Mouse (Mus musculus): ENCODE data around the gene A2m. TPM values are rescaled to one million over a fixed set of nuclear protein-coding genes. Genes with fewer than 3 reads are reported as not detected.

The A2m gene
- under 1 TPM in 1 of 2 experiments, not detected in 1; 0.07 TPM for total RNA-seq (2021)
- long read RNA-seq, experiment 1: 0 reads
- long read RNA-seq, experiment 2: 0 reads

- DNase-seq (ENCODE audit: low spot score): no peak
These were observed at the start of gene A2m for GRCm38 (mm10) chr6:121635076-121635475. Gene A2m (plus strand): TSS chr6:121635376.

- DNase-seq (ENCODE audit: low spot score): no peak
These were observed 45.0 kb upstream of the A2m start for GRCm38 (mm10) chr6:121590131-121590530.

- DNase-seq (ENCODE audit: low spot score): no peak
These were observed 34.2 kb upstream of the A2m start for GRCm38 (mm10) chr6:121600927-121601326.

GRCm38 (mm10) chr6:121607861-121608260 is 27.3 kb upstream of the A2m start:
- no peak for DNase-seq (ENCODE audit: low spot score)

- DNase-seq (ENCODE audit: low spot score): peak; percentile 5
These were observed 23.4 kb upstream of the A2m start for GRCm38 (mm10) chr6:121611796-121612195.

- no peak for DNase-seq (ENCODE audit: low spot score)
These were observed 17.7 kb upstream of the A2m start for GRCm38 (mm10) chr6:121617476-121617875.

- DNase-seq (ENCODE audit: low spot score): no peak
These were observed 12.7 kb upstream of the A2m start for GRCm38 (mm10) chr6:121622525-121622924.

- DNase-seq (ENCODE audit: low spot score): no peak
These were observed 656 bp upstream of the A2m start for GRCm38 (mm10) chr6:121634520-121634919.

GRCm38 (mm10) chr6:121635878-121636371 is 749 bp downstream of the A2m start:
- no peak for DNase-seq (ENCODE audit: low spot score)

- DNase-seq (ENCODE audit: low spot score): no peak
These were observed 13.3 kb downstream of the A2m start for GRCm38 (mm10) chr6:121648499-121648898.

Other genes starting within 250 kb of the A2m start
- under 1 TPM; 0.37 to 0.45 TPM for gene Iqsec3, start 161.7 kb upstream of the A2m start, total RNA-seq (2021)
- not detected for gene Gm7298, start 97.6 kb downstream of the A2m start, total RNA-seq (2021)
- gene Mug1, start 203.2 kb downstream of the A2m start, total RNA-seq (2021): under 1 TPM in 1 of 2 experiments, not detected in 1; 0.62 TPM